Mouse (Mus musculus) G1E (cell line): Measurements from ENCODE around the gene Pla2g4b. TPM values are rescaled to one million over a fixed set of nuclear protein-coding genes. Genes with fewer than 3 reads are reported as not detected.

Source experiments
- ATAC-seq: 2 replicates; pipeline ENCODE4 v1.8.0; 2016; ENCODE audit warnings: mild to moderate bottlenecking; ENCODE audit not compliant: insufficient number of reproducible peaks, poor library complexity, low FRiP score, severe bottlenecking; ENCODE audit errors: extremely low read depth
- DNase-seq: peaks from one replicate; pipeline ENCODE4 v3.0.0; 2012; ENCODE audit warnings: low spot score
- H3K27me3 ChIP-seq: 2 replicates; pipeline ENCODE4 v1.6.1; 2012; ENCODE audit warnings: mild to moderate bottlenecking, low read length, inconsistent platforms; ENCODE audit not compliant: insufficient read depth
- H3K36me3 ChIP-seq: replicated peaks from 2 replicates; pipeline ENCODE3; 2012; ENCODE audit warnings: mild to moderate bottlenecking, inconsistent platforms
- H3K4me1 ChIP-seq: 2 replicates; pipeline ENCODE4 v1.6.1; 2012; ENCODE audit warnings: low read depth, low read length, inconsistent platforms, mixed read lengths; ENCODE audit not compliant: insufficient read depth
- H3K4me3 ChIP-seq: 2 replicates; pipeline ENCODE4 v1.5.1; 2012; ENCODE audit warnings: low read depth, mild to moderate bottlenecking, inconsistent platforms, low read length, moderate library complexity, mixed read lengths
- H3K9me3 ChIP-seq: replicated peaks from 2 replicates; pipeline ENCODE4 v1.6.1; 2012; ENCODE audit warnings: inconsistent platforms
- CTCF ChIP-seq: IDR thresholded peaks from 2 replicates; pipeline ENCODE4 v1.5.1; 2012; ENCODE audit warnings: low read depth, low read length, inconsistent platforms, mixed read lengths
- GATA1 ChIP-seq: IDR thresholded peaks from 2 replicates; pipeline ENCODE4 v1.6.1; 2012; ENCODE audit warnings: borderline replicate concordance, low read length, inconsistent platforms, mixed read lengths
- GATA2 ChIP-seq: IDR thresholded peaks from 2 replicates; pipeline ENCODE4 v1.6.1; 2012; ENCODE audit warnings: low read depth, low read length, inconsistent platforms, borderline replicate concordance
- POLR2AphosphoS5 ChIP-seq: IDR thresholded peaks from 2 replicates; pipeline ENCODE4 v1.6.1; 2012; ENCODE audit warnings: low read depth, low read length, inconsistent platforms; ENCODE audit not compliant: insufficient replicate concordance
- TAL1 ChIP-seq: conservative IDR thresholded peaks from 2 replicates; pipeline ENCODE4 v1.6.1; 2012; ENCODE audit warnings: low read depth, low read length, inconsistent platforms, mixed read lengths
- polyA plus RNA-seq: library from polyadenylated mRNA; stranded (reverse); fragments of >175 nt; gene quantifications from 2 replicates; pipeline ENCODE4 v1.2.3, GENCODE M21; 2012
- total RNA-seq, 2 experiments: library from RNA; stranded (forward) in 1 of 2; stranded (reverse) in 1 of 2; fragments of 200-1000 nt in 1 of 2; fragments of >200 nt in 1 of 2; fragmentation: Nextera tagmentation in 1 of 2; gene quantifications; 2 replicates each; pipeline ENCODE4 v1.2.3; 2014 to 2017

Pla2g4b gene
- 0.19 TPM in 1 of 2 replicates, not detected in the other for total RNA-seq (2014; fragmentation: Nextera tagmentation)
- 0.06 and 0.27 TPM in 2 replicates for total RNA-seq (2017)
- 0.35 and 0.59 TPM in 2 replicates for polyA plus RNA-seq

GRCm38 (mm10) chr2:120032726-120033467, at the start of gene Pla2g4b:
TSS of gene Pla2g4b (plus strand) at chr2:120033417.
- TF ChIP-seq POLR2AphosphoS5 (no peak), GATA1 (no peak), CTCF (no peak), TAL1 (no peak), GATA2 (no peak)
- no peak within 1 kb of the TSS for H3K4me3 ChIP-seq
- DNase-seq (no peak), ATAC-seq (no peak)
- H3K9me3 ChIP-seq: no peaks in the 10 kb centered on the region
- H3K4me1 ChIP-seq: peaks cover 17% of the 10 kb centered on the region
- peaks cover 22% of the 10 kb centered on the region; the same call in 1 of the 2 replicates for H3K27me3 ChIP-seq
- H3K36me3 ChIP-seq: peaks cover 29% of the 10 kb centered on the region

DNA sequence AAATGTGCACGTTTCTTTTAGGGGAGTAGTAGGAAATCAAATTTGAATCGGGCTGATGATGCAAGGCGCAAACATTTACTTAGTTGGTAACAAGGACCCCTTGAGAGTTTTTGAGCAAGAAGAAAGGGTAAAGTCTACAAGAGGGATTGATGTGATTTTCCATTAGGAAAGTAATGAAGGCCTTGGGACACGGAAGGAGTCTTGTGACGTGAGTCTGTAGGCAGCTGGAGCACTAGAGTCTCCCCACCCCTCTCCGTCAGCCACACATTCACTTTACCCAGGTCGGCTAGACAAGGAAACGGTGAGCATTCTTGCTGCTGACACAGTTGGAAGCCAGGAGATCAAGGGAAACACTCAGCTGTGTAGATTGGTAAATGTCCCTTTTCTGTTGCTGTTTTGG, 47.3 kb upstream of the Pla2g4b start:
- DNase-seq: no peak
- H3K4me3 ChIP-seq: no peak overlapping the region
- no peaks in the 10 kb centered on the region for H3K27me3 ChIP-seq
- ATAC-seq: no peak
- no peak for TF ChIP-seq TAL1
- no peak for TF ChIP-seq GATA1
- TF ChIP-seq GATA2: no peak
- TF ChIP-seq CTCF: no peak
- no peak for TF ChIP-seq POLR2AphosphoS5
- no peaks in the 10 kb centered on the region for H3K9me3 ChIP-seq
- H3K4me1 ChIP-seq: peaks cover 9% of the 10 kb centered on the region; the same call in 1 of the 2 replicates
- H3K36me3 ChIP-seq: peaks cover 29% of the 10 kb centered on the region

DNA sequence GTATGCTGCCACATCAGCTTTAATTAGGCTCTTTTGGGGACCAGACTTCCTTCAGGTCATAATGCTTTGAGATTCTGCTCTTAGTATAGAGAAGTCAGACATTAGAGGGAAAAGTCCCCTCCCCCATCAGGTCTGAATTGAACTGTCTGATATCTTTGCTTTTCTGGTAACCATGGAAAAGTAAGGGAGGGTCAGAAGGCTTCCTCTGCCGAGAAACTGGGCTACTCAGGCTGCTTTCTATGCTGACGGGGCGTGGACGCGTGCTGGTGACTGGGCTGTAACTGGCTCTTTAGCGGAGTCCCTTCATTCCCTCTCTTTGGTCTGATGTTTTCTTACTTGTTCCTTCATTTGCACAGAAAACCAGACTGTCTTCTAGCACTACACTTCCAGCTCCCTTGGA, 46.8 kb upstream of the Pla2g4b start:
- TF ChIP-seq GATA2 (no peak), TAL1 (no peak), POLR2AphosphoS5 (no peak), GATA1 (no peak), CTCF (no peak)
- H3K4me3 ChIP-seq: no peak overlapping the region

GRCm38 (mm10) chr2:119987441-119987840, 45.8 kb upstream of the Pla2g4b start:
- H3K27me3 ChIP-seq: no peaks in the 10 kb centered on the region
- TF ChIP-seq TAL1 (no peak), GATA1 (no peak), GATA2 (no peak), CTCF (no peak), POLR2AphosphoS5 (no peak)
- no peak for DNase-seq
- H3K9me3 ChIP-seq: no peaks in the 10 kb centered on the region
- H3K4me3 ChIP-seq: no peak overlapping the region
- no peak for ATAC-seq
- peaks cover 21% of the 10 kb centered on the region for H3K36me3 ChIP-seq
- H3K4me1 ChIP-seq: peaks cover 9% of the 10 kb centered on the region; the same call in 1 of the 2 replicates

More for the DNA sequence above, 46.8 kb upstream of the Pla2g4b start:
- H3K9me3 ChIP-seq: no peaks in the 10 kb centered on the region
- no peaks in the 10 kb centered on the region for H3K27me3 ChIP-seq
- ATAC-seq (no peak), DNase-seq (no peak)
- H3K4me1 ChIP-seq: peaks cover 9% of the 10 kb centered on the region; the same call in 1 of the 2 replicates
- H3K36me3 ChIP-seq: peaks cover 28% of the 10 kb centered on the region

DNA sequence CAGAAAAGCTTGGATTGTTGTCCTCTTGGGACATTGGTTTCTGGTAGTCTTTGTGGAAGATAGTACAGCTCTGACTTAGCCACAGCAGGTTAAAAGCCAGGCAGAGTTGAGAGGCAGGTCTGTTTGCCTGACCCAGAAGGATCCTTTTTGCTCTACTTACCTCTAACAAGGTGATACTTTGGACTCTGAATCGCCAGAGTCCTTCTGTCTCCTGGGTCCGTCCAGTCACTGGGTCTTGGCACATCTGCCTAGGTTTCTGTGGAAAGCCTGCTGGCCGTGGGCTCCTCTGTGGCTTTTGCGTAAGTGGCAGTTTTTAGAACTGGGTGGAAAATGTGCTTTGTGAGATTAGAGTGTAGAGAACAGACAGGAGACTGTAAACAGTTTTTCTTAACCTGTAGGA, 44.3 kb upstream of the Pla2g4b start:
- Histone ChIP-seq H3K4me1 (peaks cover 11% of the 10 kb centered on the region; the same call in 1 of the 2 replicates), H3K4me3 (no peak overlapping the region), H3K27me3 (no peaks in the 10 kb centered on the region), H3K9me3 (no peaks in the 10 kb centered on the region), H3K36me3 (peaks cover 18% of the 10 kb centered on the region)
- TF ChIP-seq POLR2AphosphoS5: no peak
- TF ChIP-seq GATA1: no peak
- no peak for TF ChIP-seq TAL1
- no peak for TF ChIP-seq GATA2
- TF ChIP-seq CTCF: no peak
- no peak for ATAC-seq
- DNase-seq: no peak

GRCm38 (mm10) chr2:119990881-119991280, 42.3 kb upstream of the Pla2g4b start:
- no peak for ATAC-seq

More at GRCm38 (mm10) chr2:119990881-119991280, 42.3 kb upstream of the Pla2g4b start:
- DNase-seq: no peak
- Histone ChIP-seq H3K4me3 (no peak overlapping the region), H3K27me3 (no peaks in the 10 kb centered on the region), H3K4me1 (peaks cover 13% of the 10 kb centered on the region; the same call in 1 of the 2 replicates), H3K9me3 (no peaks in the 10 kb centered on the region), H3K36me3 (peaks cover 18% of the 10 kb centered on the region)
- TF ChIP-seq GATA2 (no peak), TAL1 (no peak), POLR2AphosphoS5 (no peak), GATA1 (no peak), CTCF (no peak)
